Mouse (Mus musculus): ENCODE measurements around the gene Grk6. TPM values are rescaled to one million over a fixed set of nuclear protein-coding genes. Genes with fewer than 3 reads are reported as not detected.
A peak's percentile ranks its signal among the peaks of the same experiment; 100 is the strongest.

The Grk6 gene
- polyA plus RNA-seq, 1 experiment from 2014 or later, result 39.1 TPM

DNA sequence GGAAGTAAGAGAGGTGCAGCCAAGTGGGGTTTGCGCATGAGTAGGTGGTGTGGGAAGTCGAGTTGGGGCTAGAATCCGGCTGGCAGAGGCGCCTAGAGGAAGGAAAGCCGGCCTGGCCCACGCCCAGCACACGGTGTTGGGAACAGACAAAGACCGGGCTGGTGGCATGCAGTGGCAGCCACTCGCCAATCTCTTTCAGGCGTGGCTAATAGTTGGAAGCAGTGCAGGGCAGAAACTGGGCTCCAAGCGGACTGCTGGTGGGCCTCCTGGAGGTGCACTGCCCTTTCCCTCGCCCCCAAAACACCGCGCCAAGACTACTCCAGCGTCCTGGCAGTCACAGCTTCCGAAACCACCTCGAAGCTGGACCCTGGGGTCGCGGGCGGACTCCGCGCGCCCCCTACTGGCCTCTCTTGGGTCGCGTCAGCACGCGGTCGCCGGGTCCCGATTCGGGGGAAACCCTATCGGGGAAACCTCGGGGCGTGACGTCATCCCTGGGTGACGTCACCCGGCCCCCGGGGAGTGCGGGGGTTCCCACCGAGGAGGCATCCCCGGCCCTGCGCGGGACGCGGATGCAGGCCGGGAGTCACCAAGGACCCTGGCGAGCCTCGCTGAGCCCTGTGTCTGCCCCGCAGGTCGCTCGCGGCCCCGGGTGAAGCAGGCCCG is 26.4 kb downstream of the Grk6 start:
- under 1% methylated on average over 54 of the region's 54 CpGs for WGBS
- H3K9ac ChIP-seq, result peak overlapping the region; percentile 60
- ATAC-seq (ENCODE audit: insufficient read depth, low FRiP score, low read depth), result peak; percentile 52
- peak overlapping the region; percentile 62 for H3K4me3 ChIP-seq (replicated peaks)
- H3K36me3 ChIP-seq, result peaks cover 21% of the 10 kb centered on the region
- H3K4me2 ChIP-seq, result peak overlapping the region; percentile 99
- H3K27ac ChIP-seq, result peak overlapping the region; percentile 68; the same call in 1 of the 2 replicates
- H3K4me1 ChIP-seq, result peaks cover 23% of the 10 kb centered on the region; the same call in 1 of the 2 replicates
- no peaks in the 10 kb centered on the region for H3K9me3 ChIP-seq
- H3K27me3 ChIP-seq (replicated peaks), result no peaks in the 10 kb centered on the region

DNA sequence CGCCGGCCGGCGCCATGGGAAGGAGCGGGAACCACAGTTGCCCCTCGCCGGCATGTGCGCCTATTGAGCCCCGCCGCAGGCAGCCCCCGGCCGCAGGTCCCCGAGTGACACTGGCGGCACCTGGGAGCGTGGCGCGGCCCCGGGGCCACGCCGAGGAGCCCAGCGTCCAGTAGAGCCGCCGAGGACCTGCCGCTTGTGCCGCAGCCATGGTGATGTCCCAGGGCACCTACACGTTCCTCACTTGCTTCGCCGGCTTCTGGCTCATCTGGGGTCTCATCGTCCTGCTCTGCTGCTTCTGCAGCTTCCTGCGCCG is 26.9 kb downstream of the Grk6 start:
- Histone ChIP-seq H3K27ac (peak overlapping the region; percentile 68; the same call in 1 of the 2 replicates), H3K36me3 (peaks cover 24% of the 10 kb centered on the region), H3K4me2 (peak overlapping the region; percentile 99), H3K4me1 (peaks cover 23% of the 10 kb centered on the region; the same call in 1 of the 2 replicates), H3K9me3 (no peaks in the 10 kb centered on the region), H3K27me3 (replicated peaks) (no peaks in the 10 kb centered on the region), H3K9ac (peak overlapping the region; percentile 60), H3K4me3 (replicated peaks) (peak overlapping the region; percentile 62)
- peak; percentile 12; the same call in 1 of the 2 replicates for ATAC-seq (ENCODE audit: insufficient read depth, low FRiP score, low read depth)
- WGBS, result under 1% methylated on average over 31 of the region's 31 CpGs

DNA sequence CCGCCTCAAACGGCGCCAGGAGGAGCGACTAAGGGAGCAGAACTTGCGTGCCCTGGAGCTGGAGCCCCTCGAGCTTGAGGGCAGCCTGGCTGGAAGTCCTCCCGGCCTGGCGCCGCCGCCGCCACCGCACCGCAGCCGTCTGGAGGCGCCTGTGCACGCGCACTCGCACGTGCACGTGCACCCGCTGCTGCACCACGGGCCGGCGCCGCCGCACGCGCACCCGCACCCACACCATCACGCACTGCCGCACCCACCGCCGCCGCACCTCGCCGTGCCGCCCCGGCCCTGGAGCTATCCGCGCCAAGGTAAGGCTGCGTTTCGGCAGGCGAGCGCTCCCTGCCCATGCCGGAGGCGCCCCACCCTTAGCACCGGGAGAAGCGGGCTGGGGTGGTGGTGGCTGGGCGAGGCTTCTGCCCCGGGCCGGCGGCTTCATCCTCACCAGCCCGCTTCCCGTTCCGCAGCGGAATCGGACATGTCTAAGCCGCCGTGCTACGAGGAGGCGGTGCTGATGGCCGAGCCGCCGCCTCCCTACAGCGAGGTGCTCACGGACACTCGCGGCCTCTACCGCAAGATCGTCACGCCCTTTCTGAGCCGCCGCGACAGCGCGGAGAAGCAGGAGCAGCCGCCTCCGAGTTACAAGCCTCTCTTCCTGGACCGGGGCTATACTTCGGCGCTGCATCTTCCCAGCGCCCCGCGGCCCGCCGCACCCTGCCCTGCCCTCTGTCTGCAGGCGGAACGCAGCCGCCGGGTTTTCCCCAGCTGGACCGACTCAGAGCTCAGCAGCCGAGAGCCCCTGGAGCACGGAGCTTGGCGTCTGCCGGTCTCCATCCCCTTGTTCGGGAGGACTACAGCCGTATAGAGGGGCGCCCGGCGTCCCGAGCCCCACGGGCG is 27.5 kb downstream of the Grk6 start:
- ATAC-seq (ENCODE audit: insufficient read depth, low FRiP score, low read depth), result peak; percentile 28
- Histone ChIP-seq H3K4me3 (replicated peaks) (peak overlapping the region; percentile 62), H3K4me1 (peaks cover 23% of the 10 kb centered on the region; the same call in 1 of the 2 replicates), H3K27me3 (replicated peaks) (no peaks in the 10 kb centered on the region), H3K9me3 (no peaks in the 10 kb centered on the region), H3K27ac (peak overlapping the region; percentile 68), H3K36me3 (peaks cover 28% of the 10 kb centered on the region), H3K9ac (peak overlapping the region; percentile 60), H3K4me2 (peak overlapping the region; percentile 99)
- WGBS, result under 1% methylated on average over 93 of the region's 103 CpGs

DNA sequence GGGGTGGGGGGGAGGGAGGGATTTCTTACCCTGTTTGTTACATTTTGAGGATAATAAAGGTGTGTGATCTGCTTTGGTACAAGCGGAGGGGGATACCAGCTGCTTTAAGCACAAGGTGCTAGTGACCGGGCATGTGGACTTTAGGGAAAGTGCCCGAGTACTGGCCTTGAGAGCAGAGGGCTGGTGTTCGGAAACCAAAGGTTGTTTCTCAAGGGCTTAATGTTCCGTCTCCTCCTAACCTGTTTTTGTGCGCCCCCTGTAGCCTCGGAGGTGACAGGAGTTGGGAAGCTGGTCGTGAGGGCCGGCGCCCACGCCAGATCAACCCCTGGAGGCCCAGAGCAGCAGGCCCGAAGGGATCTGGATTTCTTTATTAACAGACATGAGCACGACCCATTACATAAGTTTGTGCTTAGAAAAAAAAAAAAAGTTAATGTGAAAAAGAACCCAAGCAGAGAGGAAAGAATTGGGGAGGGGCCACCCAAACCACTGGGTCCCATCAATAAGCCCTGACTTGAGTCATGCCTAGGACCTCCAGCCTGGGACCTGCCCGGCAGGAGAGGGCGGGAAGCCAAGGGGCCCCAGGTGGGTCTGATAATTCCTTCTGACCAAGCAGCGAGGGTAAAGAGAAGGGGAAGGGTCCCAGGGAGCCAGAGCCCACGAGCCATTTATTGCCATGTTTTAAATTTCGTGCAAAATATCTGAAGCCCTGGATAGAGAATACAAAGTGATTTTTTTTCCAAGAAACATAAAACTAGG is 28.4 kb downstream of the Grk6 start:
- H3K27me3 ChIP-seq (replicated peaks), result no peaks in the 10 kb centered on the region
- peak overlapping the region; percentile 99 for H3K4me2 ChIP-seq
- peaks cover 33% of the 10 kb centered on the region for H3K36me3 ChIP-seq
- peaks cover 23% of the 10 kb centered on the region; the same call in 1 of the 2 replicates for H3K4me1 ChIP-seq
- H3K27ac ChIP-seq, result peak overlapping the region; percentile 68
- 0 out of 2 replicates have a peak overlapping the region, but pooled peaks have one; percentile 19 for H3K9ac ChIP-seq
- H3K9me3 ChIP-seq, result no peaks in the 10 kb centered on the region
- peak overlapping the region; percentile 62 for H3K4me3 ChIP-seq (replicated peaks)
- ATAC-seq (ENCODE audit: insufficient read depth, low FRiP score, low read depth), result no peak
- 33% methylated on average over 18 of the region's 18 CpGs for WGBS

DNA sequence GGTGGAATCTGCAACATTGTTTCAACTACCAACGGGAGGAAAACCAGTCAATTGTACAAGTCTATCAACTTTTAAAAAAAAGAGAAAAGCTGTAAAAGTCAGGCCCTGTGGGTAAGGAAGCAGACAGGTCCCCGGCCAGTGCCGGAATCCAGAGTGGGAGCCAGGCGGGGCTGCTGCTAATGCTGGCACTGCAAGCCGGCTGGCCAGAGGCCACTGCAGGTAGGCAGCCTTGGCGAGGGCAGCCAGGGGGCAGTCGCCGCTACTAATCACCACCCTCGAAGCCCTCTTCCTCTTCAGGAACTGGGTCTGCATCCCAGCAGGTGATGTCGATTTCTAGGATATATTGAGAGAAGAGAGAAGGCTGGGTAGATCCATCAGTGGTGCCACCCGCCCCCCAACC is 29.1 kb downstream of the Grk6 start:
- H3K4me3 ChIP-seq (replicated peaks), result no peak overlapping the region
- H3K27ac ChIP-seq, result no peak overlapping the region
- H3K9me3 ChIP-seq, result no peaks in the 10 kb centered on the region
- H3K9ac ChIP-seq, result no peak overlapping the region
- ATAC-seq (ENCODE audit: insufficient read depth, low FRiP score, low read depth), result no peak
- WGBS, result 75% methylated on average over 11 of the region's 11 CpGs
- H3K4me2 ChIP-seq, result no peak overlapping the region
- peaks cover 23% of the 10 kb centered on the region; the same call in 1 of the 2 replicates for H3K4me1 ChIP-seq
- H3K27me3 ChIP-seq (replicated peaks), result no peaks in the 10 kb centered on the region
- peaks cover 33% of the 10 kb centered on the region for H3K36me3 ChIP-seq

DNA sequence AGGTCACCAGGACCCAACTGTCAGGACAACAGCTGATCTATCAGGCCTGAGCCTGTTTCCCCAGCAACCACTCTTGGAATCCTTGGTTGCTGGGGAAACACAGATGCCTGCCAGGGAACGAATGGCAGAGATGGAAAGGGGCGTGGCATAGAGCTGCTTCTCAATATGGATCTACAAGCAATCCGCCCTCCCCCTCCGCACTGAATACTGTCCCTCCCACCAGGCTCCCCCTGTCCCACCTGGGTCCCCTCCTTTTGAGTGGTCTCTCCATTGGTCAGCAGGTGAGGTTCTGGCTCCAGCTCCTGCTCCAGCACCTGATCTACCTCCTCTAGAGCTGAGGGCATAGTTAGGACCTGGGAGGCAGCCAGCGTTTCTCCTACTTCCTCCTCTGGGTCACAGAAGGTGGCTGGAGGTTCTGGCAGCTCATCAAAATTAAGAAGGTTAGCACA is 29.8 kb downstream of the Grk6 start:
- Histone ChIP-seq H3K9ac (no peak overlapping the region), H3K9me3 (no peaks in the 10 kb centered on the region), H3K36me3 (peaks cover 33% of the 10 kb centered on the region), H3K4me1 (peaks cover 23% of the 10 kb centered on the region; the same call in 1 of the 2 replicates), H3K27ac (no peak overlapping the region), H3K4me2 (no peak overlapping the region), H3K27me3 (replicated peaks) (no peaks in the 10 kb centered on the region), H3K4me3 (replicated peaks) (no peak overlapping the region)
- no peak for ATAC-seq (ENCODE audit: insufficient read depth, low FRiP score, low read depth)
- WGBS, result 52% methylated on average over 5 of the region's 5 CpGs

DNA sequence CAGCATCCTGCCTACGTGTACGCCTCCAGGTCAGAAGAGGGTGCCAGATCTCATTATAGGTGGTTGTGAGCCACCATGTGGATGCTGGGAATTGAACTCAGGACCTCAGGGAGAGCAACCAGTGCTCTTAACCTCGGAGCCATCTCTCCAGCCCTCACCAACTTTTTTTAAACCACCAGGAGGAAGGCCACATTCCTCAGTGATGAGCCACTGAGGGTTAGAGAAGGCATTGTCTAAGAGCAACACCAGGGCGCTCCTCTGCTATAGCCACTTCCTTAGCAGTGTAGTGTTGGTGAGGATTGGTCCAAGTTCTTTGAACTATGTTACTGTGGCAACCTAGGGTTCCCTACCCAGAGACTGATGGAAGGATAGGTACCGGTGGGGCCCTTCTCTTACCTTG is 30.9 kb downstream of the Grk6 start:
- no peaks in the 10 kb centered on the region for H3K9me3 ChIP-seq
- no peak overlapping the region for H3K4me3 ChIP-seq (replicated peaks)
- WGBS, result 89% methylated on average over 5 of the region's 5 CpGs
- no peak overlapping the region for H3K27ac ChIP-seq
- H3K27me3 ChIP-seq (replicated peaks), result no peaks in the 10 kb centered on the region
- no peak for ATAC-seq (ENCODE audit: insufficient read depth, low FRiP score, low read depth)
- peaks cover 42% of the 10 kb centered on the region for H3K36me3 ChIP-seq
- H3K4me1 ChIP-seq, result peaks cover 22% of the 10 kb centered on the region; the same call in 1 of the 2 replicates
- no peak overlapping the region for H3K9ac ChIP-seq
- no peak overlapping the region for H3K4me2 ChIP-seq

DNA sequence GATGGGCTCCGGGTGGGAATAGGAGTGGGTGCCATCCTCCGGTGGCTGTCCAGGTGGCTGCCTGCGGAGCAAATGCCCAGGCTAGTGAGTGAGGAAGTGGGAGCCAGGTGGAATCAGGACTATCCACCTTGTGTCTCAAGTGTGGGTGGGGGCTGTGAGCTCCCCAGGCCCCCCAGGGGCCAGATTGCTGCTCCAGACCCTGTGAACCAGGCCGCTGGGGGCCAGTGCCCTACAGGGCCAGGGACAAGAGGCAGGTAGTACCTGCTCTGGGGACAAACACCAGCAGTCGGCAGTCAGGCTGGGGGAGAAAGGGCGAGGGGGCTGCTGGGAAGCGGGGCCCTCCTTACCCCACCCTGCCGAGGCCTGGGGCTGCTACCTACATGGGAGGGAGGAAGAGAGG is 31.4 kb downstream of the Grk6 start:
- Histone ChIP-seq H3K27me3 (replicated peaks) (no peaks in the 10 kb centered on the region), H3K4me2 (no peak overlapping the region), H3K36me3 (peaks cover 44% of the 10 kb centered on the region), H3K4me3 (replicated peaks) (no peak overlapping the region), H3K27ac (no peak overlapping the region), H3K4me1 (peaks cover 17% of the 10 kb centered on the region; the same call in 1 of the 2 replicates), H3K9me3 (no peaks in the 10 kb centered on the region), H3K9ac (no peak overlapping the region)
- 83% methylated on average over 8 of the region's 8 CpGs for WGBS
- ATAC-seq (ENCODE audit: insufficient read depth, low FRiP score, low read depth), result no peak

DNA sequence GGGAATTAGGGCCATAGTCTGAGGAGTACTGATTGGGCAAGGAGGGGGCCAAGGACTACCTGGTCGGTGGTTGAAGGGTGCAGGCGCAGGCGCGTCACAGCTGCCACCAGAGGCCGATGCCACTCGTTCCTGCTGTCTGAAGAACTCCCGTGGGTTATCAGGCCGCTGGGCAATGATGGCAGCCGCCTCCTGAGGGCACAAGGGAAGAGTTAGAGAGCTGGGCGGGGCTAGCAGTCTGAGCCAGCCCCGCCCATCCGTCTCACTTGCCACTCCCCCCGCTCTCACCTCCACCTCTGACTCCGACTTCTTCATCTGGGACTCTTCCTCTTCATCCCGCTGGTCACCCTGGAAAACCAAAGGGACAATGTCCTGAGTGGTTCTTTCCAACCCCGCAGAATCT is 32.6 kb downstream of the Grk6 start:
- Histone ChIP-seq H3K4me1 (peaks cover 20% of the 10 kb centered on the region), H3K36me3 (peaks cover 54% of the 10 kb centered on the region), H3K9ac (no peak overlapping the region), H3K9me3 (no peaks in the 10 kb centered on the region), H3K27ac (no peak overlapping the region), H3K4me3 (replicated peaks) (no peak overlapping the region), H3K4me2 (no peak overlapping the region), H3K27me3 (replicated peaks) (no peaks in the 10 kb centered on the region)
- WGBS, result 64% methylated on average over 16 of the region's 16 CpGs
- no peak for ATAC-seq (ENCODE audit: insufficient read depth, low FRiP score, low read depth)

DNA sequence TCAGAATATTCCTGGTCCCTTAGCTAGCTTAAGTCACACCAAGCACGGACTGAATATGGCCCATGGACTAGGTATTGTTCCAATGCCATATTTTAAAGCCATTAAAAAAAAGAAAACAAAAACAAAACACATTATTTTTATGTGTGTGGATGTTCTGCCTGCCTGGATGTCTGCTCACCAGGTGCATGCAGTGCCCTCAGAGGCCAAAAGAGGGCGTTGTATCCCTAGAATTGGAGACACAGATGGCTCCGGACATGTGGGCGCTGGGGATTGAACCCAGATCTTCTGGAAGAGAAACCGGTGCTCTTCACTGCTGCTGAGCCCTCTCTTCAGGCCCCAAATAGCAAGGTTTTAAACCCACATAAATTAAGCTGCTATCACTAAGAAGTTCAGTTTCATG is 33.2 kb downstream of the Grk6 start:
- Histone ChIP-seq H3K4me1 (peaks cover 20% of the 10 kb centered on the region), H3K27me3 (replicated peaks) (no peaks in the 10 kb centered on the region), H3K27ac (no peak overlapping the region), H3K9ac (no peak overlapping the region), H3K4me2 (no peak overlapping the region), H3K36me3 (peaks cover 54% of the 10 kb centered on the region), H3K4me3 (replicated peaks) (no peak overlapping the region), H3K9me3 (no peaks in the 10 kb centered on the region)
- ATAC-seq (ENCODE audit: insufficient read depth, low FRiP score, low read depth), result no peak
- 48% methylated on average over 5 of the region's 5 CpGs for WGBS

DNA sequence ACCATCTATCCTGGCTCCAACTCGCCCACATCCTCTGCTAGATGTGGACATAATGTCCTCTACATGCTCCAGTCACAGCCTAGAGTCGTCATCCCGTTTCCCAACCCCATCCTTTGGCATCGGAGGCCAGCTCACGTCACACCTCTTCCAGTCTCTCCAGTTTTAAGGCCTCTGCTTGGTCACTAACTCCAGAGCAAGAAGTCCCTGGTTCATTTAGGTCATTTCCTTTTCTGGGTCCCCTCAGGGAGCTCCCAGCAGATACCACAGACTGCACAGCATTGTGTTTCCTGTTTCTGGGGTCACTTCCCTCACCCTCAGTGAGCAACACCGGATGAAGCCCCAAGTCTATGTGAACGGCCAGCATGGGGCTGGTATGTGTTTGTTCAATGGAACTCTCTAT is 34.1 kb downstream of the Grk6 start:
- peaks cover 24% of the 10 kb centered on the region for H3K4me1 ChIP-seq
- H3K4me3 ChIP-seq (replicated peaks), result no peak overlapping the region
- H3K9me3 ChIP-seq, result no peaks in the 10 kb centered on the region
- H3K9ac ChIP-seq, result no peak overlapping the region
- no peak overlapping the region for H3K27ac ChIP-seq
- no peak for ATAC-seq (ENCODE audit: insufficient read depth, low FRiP score, low read depth)
- WGBS, result 76% methylated on average over 7 of the region's 7 CpGs
- no peak overlapping the region for H3K4me2 ChIP-seq
- peaks cover 50% of the 10 kb centered on the region for H3K36me3 ChIP-seq
- no peaks in the 10 kb centered on the region for H3K27me3 ChIP-seq (replicated peaks)

Measured in stomach, embryonic 15.5 days (tissue).